Mouse (Mus musculus) layer of hippocampus, adult 9-10 months (tissue): ENCODE measurements around the gene Nrgn.

ENCODE experiments used
- DNase-seq: peaks from one replicate; pipeline ENCODE4 v3.0.0; 2022; ENCODE audit warnings: low spot score

Gene Nrgn

DNA sequence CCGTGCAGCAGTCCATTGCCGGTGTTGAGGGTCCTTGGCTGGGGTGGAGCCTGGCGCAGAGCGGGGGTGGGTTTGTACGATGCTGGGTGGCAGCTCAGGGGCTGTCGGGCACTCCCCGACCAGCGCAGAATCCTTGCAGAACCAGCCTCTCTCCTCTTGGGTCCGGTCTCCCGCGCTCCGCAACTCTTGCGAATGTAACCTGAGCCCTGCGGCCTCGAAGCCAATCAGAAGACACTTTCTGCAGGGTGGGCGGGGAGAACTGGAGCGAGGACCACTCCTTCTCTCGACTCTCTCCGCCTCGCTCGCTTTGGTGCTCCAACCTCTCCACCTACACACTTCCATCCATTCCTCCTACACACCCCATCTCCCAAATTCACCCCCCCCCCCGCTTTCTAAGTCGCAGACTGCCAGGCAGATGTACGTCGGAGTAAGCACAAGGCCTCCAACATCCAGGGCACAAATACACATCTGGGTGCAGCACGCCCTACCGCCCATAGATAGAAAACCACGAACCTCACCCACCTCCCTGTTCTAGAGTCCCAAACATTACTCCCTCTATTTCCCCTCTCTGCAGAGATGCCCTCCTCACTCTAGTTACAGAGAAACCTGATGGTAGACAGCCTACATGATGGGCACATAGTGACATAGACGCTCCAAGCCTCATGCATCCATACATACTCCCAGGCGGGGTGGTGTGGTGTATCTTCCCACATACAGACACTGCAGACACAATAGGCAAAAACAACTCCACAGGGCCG lies at the start of gene Nrgn:
TSS of gene Nrgn (minus strand) at position 369 of the 758 bp plus-strand sequence.
- no peak for DNase-seq

DNA sequence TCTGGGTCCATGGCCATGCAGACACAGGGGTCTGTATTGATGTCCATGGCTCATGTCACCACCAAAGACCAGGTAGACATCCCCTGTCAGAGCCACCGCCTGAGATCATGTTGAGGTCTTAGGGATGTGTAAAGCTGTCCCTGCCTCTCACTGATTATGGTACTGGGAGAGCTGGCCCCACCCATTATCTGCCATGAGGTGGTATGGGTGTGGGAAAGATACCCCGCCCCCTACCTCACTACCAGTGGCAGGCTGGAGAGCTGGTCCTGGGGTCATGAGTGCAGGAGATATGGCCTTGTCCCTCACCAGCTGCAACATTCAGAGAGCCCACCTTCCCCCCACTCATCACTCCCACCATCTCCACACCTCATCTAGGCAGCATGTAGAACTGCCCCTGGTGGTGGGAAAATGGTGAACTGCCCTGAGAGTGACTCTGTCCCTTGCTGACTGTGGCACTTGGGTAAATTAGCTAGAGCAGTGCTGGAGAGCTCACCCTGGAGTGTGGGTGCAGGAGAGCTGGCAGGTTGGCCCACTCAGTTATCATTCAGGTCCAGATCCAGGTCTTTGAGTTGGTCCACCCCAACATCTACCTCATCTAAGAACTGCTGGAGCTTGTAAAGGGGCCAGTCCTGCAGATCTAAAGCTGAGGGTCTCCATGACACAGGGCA lies 48.0 kb upstream of the Nrgn start:
- no peak for DNase-seq

- no peak for DNase-seq
These were observed 45.9 kb upstream of the Nrgn start for GRCm38 (mm10) chr9:37598637-37599036.

DNA sequence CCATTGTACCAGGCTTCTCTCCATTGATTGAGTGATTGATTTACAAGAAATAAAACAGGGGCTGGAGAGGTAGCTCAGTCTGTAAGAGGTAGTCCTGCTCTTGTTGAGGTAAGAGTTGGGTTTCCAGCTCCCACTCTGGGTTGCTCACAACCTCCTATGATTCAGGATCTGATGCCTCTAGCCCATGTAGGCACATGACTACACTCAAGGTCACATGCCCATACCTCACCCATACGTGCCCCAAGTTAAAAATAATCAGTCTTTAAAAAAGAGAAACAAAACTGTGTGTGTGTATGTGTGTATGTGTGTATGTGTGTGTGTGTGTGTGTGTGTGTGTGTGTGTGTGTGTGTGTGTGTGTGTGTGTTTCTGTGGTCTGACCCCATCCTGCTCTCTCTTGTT lies 42.9 kb upstream of the Nrgn start:
- no peak for DNase-seq

DNA sequence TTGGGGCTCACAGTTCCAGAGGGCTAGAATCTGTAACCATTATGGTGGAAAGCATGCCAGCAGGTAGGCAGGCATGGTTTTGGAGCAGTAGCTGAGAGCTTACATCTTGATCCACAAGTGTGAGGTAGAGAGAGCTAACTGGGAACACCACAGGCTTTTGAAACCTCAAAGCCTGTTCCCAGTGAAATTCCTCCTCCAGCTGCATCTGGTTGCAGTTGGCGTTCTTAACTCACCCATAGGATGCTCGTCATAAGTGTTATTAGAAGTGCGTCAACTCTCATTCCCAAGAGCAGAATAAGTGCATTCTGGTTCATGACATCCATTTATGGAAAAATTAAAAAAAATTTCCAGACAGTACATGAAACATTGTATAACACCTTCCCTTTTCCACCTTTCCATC lies 41.0 kb upstream of the Nrgn start:
- no peak for DNase-seq

GRCm38 (mm10) chr9:37592633-37593032 lies 39.9 kb upstream of the Nrgn start:
- DNase-seq: no peak

GRCm38 (mm10) chr9:37592025-37592424 lies 39.3 kb upstream of the Nrgn start:
- DNase-seq: no peak

DNA sequence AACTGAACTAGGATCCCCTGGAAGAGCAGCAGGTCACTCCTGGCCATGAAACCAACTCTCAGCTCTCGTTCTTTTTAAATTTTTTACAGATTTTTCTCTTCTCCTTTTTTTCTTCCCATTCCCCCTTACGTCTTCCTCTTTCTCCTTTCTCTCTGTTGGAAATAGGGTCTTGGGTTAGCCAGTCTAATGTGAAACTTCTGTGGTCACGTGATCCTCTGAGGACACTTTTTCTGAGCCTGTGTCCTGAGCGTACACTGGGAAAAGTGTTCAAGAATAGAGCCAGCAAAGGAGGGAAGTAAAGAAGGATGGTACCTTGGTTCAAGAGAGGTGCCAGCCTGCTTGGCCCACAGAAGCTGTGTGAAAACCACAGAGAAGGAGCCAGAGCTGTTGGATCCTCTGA lies 37.7 kb upstream of the Nrgn start:
- DNase-seq: no peak

GRCm38 (mm10) chr9:37586718-37587117 lies 34.0 kb upstream of the Nrgn start:
- DNase-seq: no peak

DNA sequence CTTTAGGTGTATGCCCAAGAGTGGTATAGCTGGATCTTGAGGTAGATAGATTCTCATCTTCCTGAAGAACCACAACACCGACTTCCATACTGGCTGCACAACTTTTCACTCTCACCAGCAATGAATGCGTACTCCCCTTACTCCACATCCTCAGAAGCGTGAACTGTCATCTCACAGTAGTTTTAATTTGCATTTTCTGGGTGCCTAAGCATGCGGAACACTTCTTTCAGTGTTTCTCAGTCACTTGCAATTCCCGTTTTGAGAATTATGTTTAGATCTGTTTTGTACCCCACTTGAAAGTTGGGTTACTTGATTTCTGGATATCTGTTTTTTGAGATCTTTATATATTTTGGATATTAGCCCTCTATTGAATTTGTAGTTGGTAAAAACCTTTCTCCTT lies 30.9 kb upstream of the Nrgn start:
- DNase-seq: no peak

- peak; percentile 13 for DNase-seq
These were observed 23.8 kb upstream of the Nrgn start for GRCm38 (mm10) chr9:37576436-37576930.

- DNase-seq: no peak
These were observed 19.6 kb upstream of the Nrgn start for GRCm38 (mm10) chr9:37572204-37572876.

DNA sequence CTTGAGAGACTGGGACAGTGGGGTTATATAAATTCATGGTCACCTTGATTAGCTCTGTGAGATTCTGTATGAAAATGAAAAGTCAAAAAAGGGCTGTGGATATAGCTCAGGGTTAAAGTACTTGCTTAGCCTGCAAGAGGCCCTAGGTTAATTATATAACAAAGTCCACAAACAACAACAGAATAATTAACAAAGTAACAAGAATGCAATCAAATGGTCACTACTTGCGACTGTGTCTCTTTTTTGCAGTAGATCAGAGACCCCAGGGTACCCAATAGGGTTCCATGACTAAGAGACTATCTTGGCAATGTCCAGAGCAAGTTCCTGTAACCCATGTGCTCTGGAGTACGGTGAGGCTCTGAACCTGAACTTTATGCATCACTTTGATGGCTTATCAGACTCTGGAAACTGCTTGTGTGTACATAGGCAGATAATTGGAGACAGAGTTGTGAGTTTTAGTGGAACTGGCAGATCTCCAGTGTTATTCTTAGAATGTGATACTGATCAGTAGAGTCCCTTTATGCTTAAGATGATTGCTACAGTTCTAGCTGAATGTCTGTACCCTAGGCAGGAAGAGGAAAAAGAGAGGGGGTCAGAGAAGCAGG lies 16.6 kb upstream of the Nrgn start:
- no peak for DNase-seq

DNA sequence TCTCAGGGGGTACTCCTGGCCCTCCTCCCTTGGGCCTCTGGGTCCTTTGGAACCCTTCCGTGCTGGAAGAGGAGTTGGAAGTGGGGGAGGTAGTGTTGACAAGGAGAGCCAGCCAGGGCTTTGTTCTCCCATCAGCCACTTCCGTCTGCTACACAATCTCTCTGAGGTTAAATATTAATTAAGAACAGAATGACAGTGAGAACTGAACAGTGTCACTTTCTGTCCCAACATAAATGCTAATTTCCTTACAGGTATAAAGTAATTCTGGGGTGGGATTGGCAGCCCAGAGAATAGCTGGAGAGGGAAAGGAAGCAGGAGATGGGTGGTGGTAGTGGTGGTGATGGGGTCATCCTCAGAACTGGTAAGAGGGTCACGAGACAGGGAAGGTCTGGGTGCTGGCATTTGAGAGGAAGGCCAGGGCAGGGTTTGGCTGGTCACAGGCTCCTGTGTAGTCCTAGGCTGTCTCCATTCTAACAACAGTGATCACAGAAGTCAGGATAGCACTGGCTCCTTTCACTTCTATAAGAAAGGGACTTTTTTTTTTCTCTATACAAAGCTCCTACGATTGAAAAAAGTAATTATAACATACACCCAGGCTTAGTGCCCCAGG lies 16.0 kb upstream of the Nrgn start:
- no peak for DNase-seq

- no peak for DNase-seq
These were observed 15.3 kb upstream of the Nrgn start for GRCm38 (mm10) chr9:37567892-37568604.

- DNase-seq: no peak
These were observed 14.8 kb upstream of the Nrgn start for GRCm38 (mm10) chr9:37567454-37567853.

GRCm38 (mm10) chr9:37567019-37567418 lies 14.3 kb upstream of the Nrgn start:
- no peak for DNase-seq

- no peak for DNase-seq
These were observed 11.1 kb upstream of the Nrgn start for GRCm38 (mm10) chr9:37563805-37564204.

GRCm38 (mm10) chr9:37560617-37561016 lies 7.9 kb upstream of the Nrgn start:
- no peak for DNase-seq

- no peak for DNase-seq
These were observed 3.7 kb upstream of the Nrgn start for GRCm38 (mm10) chr9:37556366-37556765.
